Mouse (Mus musculus): ENCODE measurements at regions not wholly inside any gene's neighbourhood (a gene's known extent, or its start where the extent isn't known, plus 50 kb on each side); places are given as distances from the start of the nearest gene placed in this dataset.
A peak's percentile ranks its signal among the peaks of the same experiment; 100 is the strongest.

DNA sequence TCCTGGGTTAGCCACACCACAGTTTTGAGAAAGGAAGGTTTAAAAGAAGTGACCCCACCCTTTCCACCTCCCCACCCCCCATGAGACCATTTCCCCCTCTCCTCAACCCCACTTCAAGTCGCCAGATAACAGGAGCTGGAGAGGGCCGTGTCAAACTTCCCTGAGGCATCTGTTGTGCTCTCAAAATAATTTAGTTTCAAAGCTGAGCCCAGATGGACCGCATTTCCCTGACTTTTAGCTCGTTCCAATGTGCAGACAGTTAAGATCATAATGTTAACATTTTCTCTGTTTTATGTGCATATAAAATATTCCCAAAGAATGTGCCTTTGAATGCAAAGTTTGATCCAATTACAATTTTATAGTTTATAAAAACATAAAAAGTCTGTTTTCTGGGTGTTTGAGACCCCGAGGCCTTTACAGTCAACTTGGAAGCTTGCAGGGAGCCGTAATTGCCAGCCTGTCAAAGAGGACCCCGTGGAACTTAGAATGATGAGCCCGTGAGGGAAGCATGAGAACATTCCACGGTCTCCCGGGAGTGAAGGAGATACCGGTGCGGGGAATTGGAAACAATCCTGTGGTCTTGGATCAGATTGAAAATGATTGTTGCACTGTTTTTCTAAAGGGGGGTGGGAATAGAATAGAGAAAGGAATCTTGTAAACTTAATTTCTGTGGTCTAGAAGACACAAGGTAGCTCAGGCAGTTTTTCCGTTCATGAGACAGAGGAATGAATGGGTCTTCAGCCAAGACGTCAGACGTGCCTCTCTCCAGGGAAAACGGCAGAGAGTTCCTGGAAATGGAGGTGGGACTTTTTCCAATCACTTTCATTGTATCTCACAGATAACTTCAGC is 903.3 kb downstream of the Mrps31 start:
- peak; percentile 17 to 34 for DNase-seq (ENCODE audit: low spot score in 2 of 2)
- peak overlapping the region; percentile 60 for H3K27ac ChIP-seq
- no peak for TF ChIP-seq CTCF (conservative IDR thresholded peaks at IDR 0.05)
- H3K4me3 ChIP-seq: no peak overlapping the region

DNA sequence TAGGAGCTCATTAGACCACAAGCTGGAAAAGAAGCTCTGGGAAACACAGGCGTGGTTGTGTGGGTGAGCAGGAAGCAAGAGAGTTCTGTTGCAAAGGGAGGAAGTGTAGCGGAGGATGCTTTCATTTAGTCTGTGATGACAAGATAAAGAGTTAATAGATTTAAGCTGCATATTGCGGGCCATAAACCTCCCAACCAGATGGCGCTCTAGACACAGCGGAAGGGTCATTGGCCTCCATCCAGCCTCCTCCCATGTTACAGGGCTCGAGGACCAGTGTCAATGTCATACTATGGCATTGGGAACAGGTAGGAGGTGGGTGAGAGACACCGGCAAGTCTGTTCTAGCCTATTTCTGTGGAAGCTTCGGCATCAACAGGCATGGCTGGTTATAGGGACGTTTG is 908.4 kb downstream of the Mrps31 start:
- TF ChIP-seq CTCF (conservative IDR thresholded peaks at IDR 0.05): peak; percentile 50
- peak; percentile 13 to 21 for DNase-seq (ENCODE audit: low spot score in 2 of 2)

DNA sequence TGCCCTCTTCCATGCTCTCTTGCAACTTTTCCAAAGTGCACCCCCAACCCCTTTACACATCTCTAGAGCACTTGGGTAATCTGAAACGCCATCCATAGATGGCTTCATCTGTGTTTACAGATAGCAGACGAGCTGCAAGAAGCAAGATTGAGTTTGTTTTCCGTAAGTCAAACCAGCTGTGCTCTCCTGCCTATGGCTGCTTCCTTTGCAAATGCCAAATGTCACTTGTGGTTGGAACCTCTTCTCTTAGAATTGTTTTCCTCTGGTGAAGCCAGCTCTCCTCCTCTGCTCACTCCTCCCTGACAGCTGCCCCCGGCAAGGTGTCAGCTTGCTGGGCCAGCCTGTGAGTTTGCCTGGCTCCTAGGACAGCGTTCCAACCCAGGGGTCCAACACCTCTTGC is 910.0 kb downstream of the Mrps31 start:
- DNase-seq (ENCODE audit: low spot score in 2 of 2): no peak
- H3K27ac ChIP-seq: no peak overlapping the region
- TF ChIP-seq CTCF (conservative IDR thresholded peaks at IDR 0.05): no peak
- H3K4me3 ChIP-seq: no peak overlapping the region

More for the DNA sequence above, 908.4 kb downstream of the Mrps31 start:
- Histone ChIP-seq H3K4me3 (no peak overlapping the region), H3K27ac (no peak overlapping the region)

DNA sequence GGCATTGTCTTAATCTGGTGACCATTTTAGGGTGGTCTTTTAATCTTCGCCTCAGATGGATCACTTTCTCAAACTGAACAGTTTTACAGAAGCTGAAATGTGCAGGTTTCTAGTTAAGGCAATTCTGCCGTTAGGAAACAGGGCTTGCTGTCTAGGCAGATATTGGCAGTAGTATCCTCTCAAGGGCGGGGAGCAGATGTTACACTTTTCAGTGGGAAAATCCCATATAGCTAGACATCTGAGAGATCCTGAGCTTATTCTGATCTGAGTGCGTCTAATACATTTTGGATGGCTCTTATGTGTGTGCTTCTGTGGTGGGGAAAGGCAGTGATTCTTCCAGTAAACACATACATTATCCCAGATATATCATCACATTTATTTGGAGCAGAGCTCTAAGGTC is 916.1 kb downstream of the Mrps31 start:
- peak; percentile 19 to 26 for DNase-seq (ENCODE audit: low spot score in 2 of 2)
- no peak overlapping the region for H3K27ac ChIP-seq
- no peak for TF ChIP-seq CTCF (conservative IDR thresholded peaks at IDR 0.05)
- no peak overlapping the region for H3K4me3 ChIP-seq

DNA sequence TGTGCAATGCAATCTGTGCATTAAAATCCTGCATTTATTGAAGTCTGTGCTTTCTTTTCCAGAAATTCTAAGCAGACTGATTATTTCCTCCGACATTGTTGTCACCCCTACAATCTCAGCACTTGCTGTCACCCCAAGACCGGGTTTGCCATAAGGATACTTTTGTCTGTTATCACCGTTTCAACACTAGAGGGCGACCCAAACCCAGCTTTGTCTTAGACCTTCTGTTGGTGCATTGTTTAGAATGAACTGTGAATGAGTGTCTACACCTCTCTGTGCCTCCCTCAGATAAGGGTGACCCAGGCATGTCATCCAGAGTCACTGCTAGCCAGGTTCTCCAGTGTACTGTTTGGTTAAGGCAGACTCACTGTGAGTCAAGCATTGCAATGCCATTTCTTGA is 933.0 kb downstream of the Mrps31 start:
- Histone ChIP-seq H3K27ac (no peak overlapping the region), H3K4me3 (no peak overlapping the region)
- peak; percentile 78 for TF ChIP-seq CTCF (conservative IDR thresholded peaks at IDR 0.05)
- DNase-seq (ENCODE audit: low spot score in 2 of 2): peak; percentile 2 to 47

GRCm38 (mm10) chr8:23351367-23351930 is 940.3 kb downstream of the Mrps31 start:
- no peak for DNase-seq (ENCODE audit: low spot score in 2 of 2)
- no peak for TF ChIP-seq CTCF (conservative IDR thresholded peaks at IDR 0.05)
- no peak overlapping the region for H3K27ac ChIP-seq
- no peak overlapping the region for H3K4me3 ChIP-seq

DNA sequence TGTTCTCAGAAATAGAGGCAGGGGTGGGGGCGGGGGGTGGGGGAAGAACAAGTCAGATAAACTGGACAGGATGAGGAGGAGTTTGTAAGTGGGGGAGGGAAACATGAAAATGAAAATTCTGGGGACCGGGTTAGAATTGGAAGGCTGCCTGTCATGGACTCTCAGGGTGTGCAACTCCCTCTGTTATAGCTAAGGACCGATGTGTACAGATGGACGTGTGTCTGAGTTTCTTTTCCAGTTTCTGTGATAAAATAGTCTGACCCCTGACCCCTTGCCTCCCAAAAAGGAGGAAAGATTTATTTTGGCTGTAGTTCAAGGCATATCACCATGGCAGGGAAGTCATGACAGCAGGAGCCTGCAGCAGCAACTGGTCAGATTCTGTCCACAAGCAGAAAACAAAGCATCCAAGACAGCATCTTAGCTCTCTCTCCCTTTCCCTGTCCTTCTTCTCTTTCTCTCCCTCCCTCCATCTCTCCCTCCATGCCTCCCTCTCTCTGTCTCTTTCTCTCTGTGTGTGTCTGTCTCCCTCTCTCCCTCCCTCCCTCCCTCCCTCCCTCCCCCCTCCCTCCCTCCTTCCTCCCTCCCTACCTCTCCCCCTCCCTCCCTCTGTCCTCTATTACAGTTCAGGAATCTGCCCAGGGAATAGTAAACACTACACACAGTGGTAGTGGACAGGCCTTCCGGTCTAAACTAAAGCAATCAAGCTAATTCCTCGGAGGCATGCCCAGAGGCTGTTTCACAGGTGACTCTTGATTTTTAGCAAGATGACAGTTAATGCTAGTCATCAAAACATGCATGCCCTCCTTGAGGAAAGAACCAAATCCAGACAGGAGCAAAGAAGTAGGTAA is 941.3 kb downstream of the Mrps31 start:
- no peak for DNase-seq (ENCODE audit: low spot score in 2 of 2)
- no peak overlapping the region for H3K27ac ChIP-seq
- H3K4me3 ChIP-seq: no peak overlapping the region
- TF ChIP-seq CTCF (conservative IDR thresholded peaks at IDR 0.05): no peak

- DNase-seq (ENCODE audit: low spot score in 2 of 2): no peak
- TF ChIP-seq CTCF (conservative IDR thresholded peaks at IDR 0.05): no peak
- Histone ChIP-seq H3K4me3 (no peak overlapping the region), H3K27ac (no peak overlapping the region)
These were observed 949.0 kb downstream of the Mrps31 start for GRCm38 (mm10) chr8:23360061-23360622.

GRCm38 (mm10) chr8:23360850-23361274 is 949.7 kb downstream of the Mrps31 start:
- Histone ChIP-seq H3K27ac (no peak overlapping the region), H3K4me3 (no peak overlapping the region)
- no peak for DNase-seq (ENCODE audit: low spot score in 2 of 2)
- no peak for TF ChIP-seq CTCF (conservative IDR thresholded peaks at IDR 0.05)
